Mouse (Mus musculus) urinary bladder, postnatal 25 days (tissue): Measurements from ENCODE around the gene Gm49425.
A peak's percentile ranks its signal among the peaks of the same experiment; 100 is the strongest.
"Not testable (repeated sequence)": the region's sequence is repeated elsewhere in the genome, so short reads cannot be mapped to it uniquely, and the experiment has no call there.

Experiments used
- DNase-seq: peaks from one replicate; pipeline ENCODE4 v3.0.0; 2022; ENCODE audit warnings: low spot score

Gene Gm49425

GRCm38 (mm10) chr15:101517161-101517560 lies at the start of gene Gm49425:
TSS of gene Gm49425 (minus strand) at chr15:101517261.
- DNase-seq = not testable (repeated sequence)

GRCm38 (mm10) chr15:101562850-101563249 lies 45.8 kb upstream of the Gm49425 start, which contains the start of gene Krt90:
TSS of gene Krt90 (minus strand) at chr15:101562950.
- no peak for DNase-seq

- no peak for DNase-seq
Measured at GRCm38 (mm10) chr15:101558034-101558646, 41.1 kb upstream of the Gm49425 start.

- DNase-seq = peak; percentile 24
Measured at GRCm38 (mm10) chr15:101553169-101553568, 36.1 kb upstream of the Gm49425 start.

- DNase-seq = no peak
Measured at GRCm38 (mm10) chr15:101552188-101552587, 35.1 kb upstream of the Gm49425 start.

- DNase-seq = no peak
Measured at GRCm38 (mm10) chr15:101550567-101550966, 33.5 kb upstream of the Gm49425 start, which contains the start of gene Krt82. TSS of gene Krt82 (minus strand) at chr15:101550667.

- no peak for DNase-seq
Measured at GRCm38 (mm10) chr15:101544478-101544877, 27.4 kb upstream of the Gm49425 start.

GRCm38 (mm10) chr15:101542543-101542942 lies 25.5 kb upstream of the Gm49425 start:
- no peak for DNase-seq

- no peak for DNase-seq
Measured at GRCm38 (mm10) chr15:101538580-101538900, 21.5 kb upstream of the Gm49425 start.

GRCm38 (mm10) chr15:101537864-101538579 lies 21.0 kb upstream of the Gm49425 start:
- DNase-seq = no peak

GRCm38 (mm10) chr15:101536054-101536850 lies 19.2 kb upstream of the Gm49425 start:
- peak; percentile 32 for DNase-seq

- no peak for DNase-seq
Measured at GRCm38 (mm10) chr15:101532720-101533119, 15.7 kb upstream of the Gm49425 start, which contains the start of gene Krt84. TSS of gene Krt84 (minus strand) at chr15:101532820.

GRCm38 (mm10) chr15:101522556-101523232 lies 5.6 kb upstream of the Gm49425 start:
- no peak for DNase-seq

GRCm38 (mm10) chr15:101519792-101520191 lies 2.7 kb upstream of the Gm49425 start:
- peak; percentile 74 for DNase-seq

GRCm38 (mm10) chr15:101508247-101508646 lies 8.8 kb downstream of the Gm49425 start:
- no peak for DNase-seq

GRCm38 (mm10) chr15:101506896-101507758 lies 9.9 kb downstream of the Gm49425 start:
- no peak for DNase-seq

- peak; percentile 13 for DNase-seq
Measured at GRCm38 (mm10) chr15:101497181-101497580, 19.9 kb downstream of the Gm49425 start.

- DNase-seq = no peak
Measured at GRCm38 (mm10) chr15:101495266-101495665, 21.8 kb downstream of the Gm49425 start.

GRCm38 (mm10) chr15:101494203-101494602 lies 22.9 kb downstream of the Gm49425 start:
- no peak for DNase-seq

GRCm38 (mm10) chr15:101493713-101494112 lies 23.3 kb downstream of the Gm49425 start:
- DNase-seq = no peak

GRCm38 (mm10) chr15:101492718-101493117 lies 24.3 kb downstream of the Gm49425 start:
- no peak for DNase-seq
